Mouse (Mus musculus): ENCODE results near the gene Dph3. TPM values are rescaled to one million over a fixed set of nuclear protein-coding genes. Genes with fewer than 3 reads are reported as not detected.
"Not testable (repeated sequence)": the region's sequence is repeated elsewhere in the genome, so short reads cannot be mapped to it uniquely, and the experiment has no call there.

Gene Dph3
- total RNA-seq, 2 experiments from 2014 or later: 42.7 to 44.5 TPM

DNA sequence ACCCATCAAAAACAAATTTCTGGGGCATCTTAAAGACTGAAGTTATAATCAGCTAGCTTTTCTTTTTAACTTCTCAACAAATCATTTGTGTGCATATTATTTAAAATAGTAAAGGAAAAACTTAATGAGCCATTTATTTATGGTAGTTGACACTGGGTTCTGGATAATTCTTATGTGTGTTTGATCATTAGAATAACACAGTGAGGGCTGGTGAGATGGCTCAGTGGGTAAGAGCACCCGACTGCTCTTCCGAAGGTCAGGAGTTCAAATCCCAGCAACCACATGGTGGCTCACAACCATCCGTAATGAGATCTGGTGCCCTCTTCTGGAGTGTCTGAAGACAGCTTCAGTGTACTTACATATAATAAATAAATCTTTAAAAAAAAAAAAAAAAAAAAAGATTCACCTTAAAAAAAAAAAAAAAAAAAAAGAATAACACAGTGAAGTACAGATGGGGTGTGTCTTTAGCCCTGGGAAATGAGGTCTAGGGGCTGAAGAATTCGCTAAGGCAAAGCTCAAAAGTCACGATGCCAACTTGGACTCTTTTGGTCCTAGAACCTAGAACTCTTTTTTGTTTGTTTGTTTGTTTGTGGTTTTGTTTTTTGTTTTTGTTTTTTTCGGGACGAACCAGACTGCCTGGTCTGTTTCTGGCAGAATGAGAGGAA, 2.2 kb upstream of the Dph3 start:
- intact Hi-C loops (cut with DNase I); DNase-seq (ENCODE audit: low spot score in 2 of 2): not testable (repeated sequence)

DNA sequence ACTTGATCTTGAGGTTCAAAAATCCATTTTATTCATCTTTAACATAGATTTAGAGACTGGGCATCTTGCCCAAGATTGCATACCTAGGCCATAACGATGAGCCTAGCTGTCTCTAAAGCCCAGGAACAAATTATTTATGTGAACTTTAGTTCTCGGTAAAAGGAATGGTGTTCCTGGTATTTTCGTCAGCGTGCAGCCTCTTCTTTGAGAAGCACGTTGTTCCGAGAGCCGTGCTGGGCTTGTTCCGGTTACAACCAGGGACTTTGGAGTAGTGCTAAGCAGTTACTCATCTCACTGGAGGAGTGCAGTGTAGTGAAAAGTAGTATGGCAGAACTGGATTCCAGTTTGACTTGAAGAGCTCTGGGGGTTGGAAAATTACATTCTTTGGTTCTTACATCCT, 697 bp upstream of the Dph3 start:
- no peak for DNase-seq (ENCODE audit: low spot score in 2 of 2)
- intact Hi-C loops (cut with DNase I): no loop called here

- DNase-seq (ENCODE audit: low spot score in 2 of 2): no peak
- intact Hi-C loops (cut with DNase I): no loop called here
Observed at GRCm38 (mm10) chr14:32084761-32085485, 606 bp downstream of the Dph3 start, which contains the start of gene Oxnad1. TSS of gene Oxnad1 (plus strand) at chr14:32085374.

DNA sequence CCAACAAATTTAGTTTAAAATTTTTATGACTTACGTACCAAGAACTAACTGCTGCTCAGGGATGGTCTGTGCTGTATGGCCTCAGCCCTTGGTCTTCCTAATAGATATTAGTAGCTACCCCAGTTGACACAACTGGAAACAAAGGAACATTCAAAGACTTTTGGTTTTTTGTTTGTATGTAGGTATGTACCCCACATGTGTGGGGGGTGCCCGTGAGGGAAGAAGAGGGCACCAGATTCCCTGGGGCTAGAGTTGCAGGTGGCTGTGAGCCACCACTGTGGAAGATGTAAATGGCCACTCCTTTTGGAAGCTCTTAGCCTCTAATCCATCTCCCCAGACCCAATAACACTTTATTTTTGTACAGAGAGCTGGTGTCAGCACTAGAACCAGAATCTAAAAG, 2.1 kb downstream of the Dph3 start:
- intact Hi-C loops (cut with DNase I): no loop called here
- DNase-seq (ENCODE audit: low spot score in 2 of 2): no peak

GRCm38 (mm10) chr14:32082891-32083290, 2.6 kb downstream of the Dph3 start:
- intact Hi-C loops (cut with DNase I): no loop called here
- no peak for DNase-seq (ENCODE audit: low spot score in 2 of 2)

DNA sequence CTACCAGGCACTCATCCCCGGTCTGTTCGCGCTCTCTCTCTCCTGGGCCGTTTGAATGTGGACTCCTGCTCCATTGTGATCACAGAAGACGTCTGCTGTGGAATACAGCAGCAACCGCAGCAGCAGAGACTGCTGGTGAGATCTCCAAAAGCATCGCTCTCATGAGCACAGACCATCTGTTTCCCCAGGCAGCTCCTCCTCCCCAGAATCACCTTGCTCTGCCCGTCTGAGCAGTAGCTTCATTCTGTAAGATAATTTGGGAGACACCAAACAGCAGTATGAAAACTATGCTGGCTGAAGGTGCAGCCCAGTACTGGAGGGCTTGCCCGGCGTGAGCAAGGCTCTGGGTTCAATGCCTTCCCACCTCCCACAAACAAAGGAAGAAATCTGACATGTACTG, 4.5 kb downstream of the Dph3 start:
- intact Hi-C loops (cut with DNase I): no loop called here
- DNase-seq (ENCODE audit: low spot score in 2 of 2): peak; percentile 18 to 23

GRCm38 (mm10) chr14:32076896-32077575, 8.5 kb downstream of the Dph3 start:
- DNase-seq (ENCODE audit: low spot score in 2 of 2): peak; percentile 29 to 47
- intact Hi-C loops (cut with DNase I): loop anchor here (5.0 kb wide), 2 partner anchors 280 to 420 kb away; no protein-coding TSS in a partner anchor

DNA sequence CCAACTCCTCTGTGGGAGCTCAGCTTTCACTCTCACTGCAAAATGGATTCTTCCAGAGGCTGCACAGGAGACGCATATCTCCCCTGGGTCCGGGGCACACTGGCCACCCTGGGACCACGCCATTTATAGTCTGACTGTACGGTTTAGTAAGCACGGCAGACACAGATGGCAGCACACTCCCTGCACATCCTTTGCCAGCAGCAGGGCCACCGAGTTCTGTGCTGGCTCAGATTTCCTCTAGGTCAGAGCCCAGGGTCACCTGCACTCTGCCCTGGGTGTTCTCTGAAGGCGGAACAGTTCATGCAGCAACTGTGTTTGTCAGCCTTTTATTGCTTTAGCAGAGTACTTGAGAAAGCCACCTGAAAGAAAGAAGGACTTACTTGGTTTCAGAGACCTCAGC, 11.6 kb downstream of the Dph3 start:
- no peak for DNase-seq (ENCODE audit: low spot score in 2 of 2)
- intact Hi-C loops (cut with DNase I): loop anchor here (2.0 kb wide), 1 partner anchor 119 kb away; no protein-coding TSS in a partner anchor

- DNase-seq (ENCODE audit: low spot score in 2 of 2): peak; percentile 44 to 65
- intact Hi-C loops (cut with DNase I): no loop called here
Observed at GRCm38 (mm10) chr14:32073211-32073685, 12.3 kb downstream of the Dph3 start.

DNA sequence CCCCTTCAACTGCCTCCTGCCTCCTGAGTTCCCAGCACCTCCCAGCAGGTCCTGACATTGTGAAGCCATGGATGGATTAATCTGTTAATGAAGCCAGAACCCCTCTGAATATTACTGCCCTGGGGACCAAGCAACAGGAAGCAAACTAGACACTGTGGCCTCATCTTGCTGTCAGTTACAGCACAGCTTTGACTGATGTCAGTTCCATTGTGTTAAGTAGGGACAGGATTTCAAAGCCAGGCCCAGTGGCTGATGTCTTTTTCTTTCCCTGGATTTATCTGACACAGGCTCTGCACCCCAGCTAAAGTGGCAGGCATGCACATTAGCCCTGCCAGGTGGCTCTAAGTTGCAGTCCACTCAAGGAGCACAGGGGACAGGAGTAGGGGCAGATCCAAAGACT, 12.7 kb downstream of the Dph3 start:
- intact Hi-C loops (cut with DNase I): no loop called here

GRCm38 (mm10) chr14:32061398-32061797, 24.1 kb downstream of the Dph3 start:
- no peak for DNase-seq (ENCODE audit: low spot score in 2 of 2)
- intact Hi-C loops (cut with DNase I): no loop called here

More for the DNA sequence above, 12.7 kb downstream of the Dph3 start:
- DNase-seq (ENCODE audit: low spot score in 2 of 2): no peak

DNA sequence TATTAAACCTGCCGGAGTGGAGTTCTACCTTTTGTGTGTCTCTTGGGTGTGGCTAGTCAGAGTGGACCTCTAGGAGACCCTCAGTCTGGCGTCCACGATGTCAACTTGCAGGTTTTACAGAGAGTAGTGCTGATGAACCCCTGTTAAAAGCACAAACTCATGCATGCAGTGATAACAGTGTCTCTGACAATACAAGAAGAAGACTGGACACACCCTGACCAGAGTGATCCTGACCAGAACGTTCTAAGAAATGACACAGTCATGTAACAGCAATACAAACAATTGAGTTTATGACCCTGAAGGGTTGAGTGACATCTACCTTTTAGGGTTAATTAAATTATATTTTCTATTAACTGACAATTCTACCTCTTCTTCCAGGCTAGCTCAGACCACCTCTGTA, 27.9 kb downstream of the Dph3 start:
- DNase-seq (ENCODE audit: low spot score in 2 of 2): no peak
- intact Hi-C loops (cut with DNase I): no loop called here

DNA sequence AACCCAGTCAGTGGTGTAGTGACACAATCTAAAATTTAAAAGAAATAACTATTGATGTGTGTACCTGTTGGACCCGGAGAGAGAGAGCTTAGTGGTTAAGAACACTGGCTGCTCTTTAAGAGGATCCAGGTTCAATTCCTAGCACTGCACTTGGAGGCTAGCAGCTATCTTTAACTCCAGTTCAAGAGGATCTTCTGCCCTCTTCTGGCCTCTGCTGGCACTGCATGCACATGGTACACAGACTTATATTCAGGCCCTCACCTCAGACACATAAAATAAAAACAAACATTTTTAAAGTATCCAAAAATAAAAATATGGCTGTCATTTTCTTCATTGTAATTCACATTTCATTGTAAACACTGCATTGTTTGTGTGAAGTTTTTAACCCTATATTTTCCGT, 28.9 kb downstream of the Dph3 start:
- no peak for DNase-seq (ENCODE audit: low spot score in 2 of 2)
- intact Hi-C loops (cut with DNase I): no loop called here

DNA sequence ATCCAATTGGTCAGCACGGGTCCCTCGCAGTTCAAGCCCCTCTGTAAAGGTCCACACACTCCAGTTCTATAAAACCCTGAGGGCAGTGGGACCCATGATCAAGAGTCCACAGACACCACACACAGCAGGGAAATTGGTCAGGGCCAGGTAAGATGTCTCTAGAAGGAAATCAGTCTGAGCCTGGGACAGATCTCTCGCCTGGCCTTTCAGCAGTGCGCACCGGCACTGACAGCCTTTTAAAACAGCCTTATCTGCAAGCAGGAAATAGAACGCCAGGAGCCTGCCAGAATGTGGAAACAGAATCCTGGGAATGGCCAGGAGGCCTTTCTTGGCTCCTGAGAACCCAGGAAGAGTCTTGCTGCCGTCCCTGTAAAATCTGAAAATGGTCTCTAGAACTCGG, 29.7 kb downstream of the Dph3 start:
- no peak for DNase-seq (ENCODE audit: low spot score in 2 of 2)

DNA sequence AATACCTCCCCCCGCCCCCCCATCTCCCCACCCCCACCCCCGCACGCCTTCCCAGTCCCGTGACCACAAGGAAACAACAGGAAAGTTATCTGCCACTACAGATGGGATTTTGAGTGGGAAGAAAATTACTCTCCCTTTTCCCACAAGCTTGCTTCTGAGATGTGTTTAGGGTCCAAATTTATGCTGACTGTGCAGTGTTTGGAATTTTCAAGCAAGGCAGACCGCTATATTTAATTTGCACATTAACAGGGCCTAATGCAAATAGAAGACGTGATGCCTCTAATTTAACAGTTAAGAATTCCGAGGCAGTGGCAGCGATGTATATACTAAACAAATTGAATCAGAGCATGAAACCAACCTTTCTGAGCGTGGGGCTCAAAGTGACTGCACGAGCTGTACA, 30.7 kb downstream of the Dph3 start:
- no peak for DNase-seq (ENCODE audit: low spot score in 2 of 2)
- intact Hi-C loops (cut with DNase I): no loop called here

More for the DNA sequence above, 29.7 kb downstream of the Dph3 start:
- intact Hi-C loops (cut with DNase I): no loop called here

GRCm38 (mm10) chr14:32053895-32054294, 31.6 kb downstream of the Dph3 start:
- intact Hi-C loops (cut with DNase I): no loop called here

DNA sequence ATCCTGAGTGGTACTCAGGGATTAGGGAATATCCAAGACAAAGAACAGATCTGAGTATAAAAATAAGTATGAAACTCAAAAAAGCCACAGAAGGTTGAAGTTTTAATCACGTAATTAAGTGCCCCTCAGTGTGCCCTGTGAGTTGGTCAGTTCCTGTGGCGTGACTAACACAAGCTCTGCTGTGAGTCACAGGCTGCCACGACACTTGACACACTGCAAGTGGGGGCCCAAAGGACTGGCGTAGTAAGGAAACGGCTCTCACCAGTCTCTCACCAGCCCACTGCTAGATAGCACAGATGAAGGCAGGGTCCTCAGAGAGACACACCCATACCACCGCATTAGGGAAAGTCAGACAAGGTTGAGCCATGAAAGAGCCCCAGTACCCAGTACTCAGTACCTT, 35.4 kb downstream of the Dph3 start:
- intact Hi-C loops (cut with DNase I): no loop called here
- no peak for DNase-seq (ENCODE audit: low spot score in 2 of 2)

More at GRCm38 (mm10) chr14:32053895-32054294, 31.6 kb downstream of the Dph3 start:
- DNase-seq (ENCODE audit: low spot score in 2 of 2): no peak

- intact Hi-C loops (cut with DNase I): no loop called here
- no peak for DNase-seq (ENCODE audit: low spot score in 2 of 2)
Observed at GRCm38 (mm10) chr14:32046357-32046756, 39.2 kb downstream of the Dph3 start.

DNA sequence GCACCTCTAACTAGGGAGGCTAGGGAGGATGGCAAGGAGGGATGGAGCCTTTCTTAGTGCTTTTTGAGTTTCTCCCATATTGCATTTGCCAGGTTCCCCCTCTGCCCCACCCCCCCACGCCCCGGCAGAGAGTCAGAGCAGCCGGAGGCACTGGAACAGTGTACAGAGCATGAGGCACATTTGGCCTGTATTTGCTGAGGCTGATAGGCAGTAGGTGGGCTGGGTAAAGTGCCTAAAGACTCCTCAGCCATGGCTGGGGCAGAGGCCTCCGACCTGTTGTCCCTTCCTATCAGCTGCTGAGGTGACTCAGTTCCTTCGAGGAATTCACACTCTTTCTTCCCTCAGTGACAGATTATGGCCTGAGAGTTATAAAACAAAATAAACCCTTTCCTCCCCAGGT, 43.4 kb downstream of the Dph3 start:
- intact Hi-C loops (cut with DNase I): no loop called here
- no peak for DNase-seq (ENCODE audit: low spot score in 2 of 2)

- no peak for DNase-seq (ENCODE audit: low spot score in 2 of 2)
- intact Hi-C loops (cut with DNase I): no loop called here
Observed at GRCm38 (mm10) chr14:32037661-32038252, 47.8 kb downstream of the Dph3 start.
